Mouse (Mus musculus) limb, embryonic 12.5 days (tissue): ENCODE results near the gene C2cd3. TPM values are rescaled to one million over a fixed set of nuclear protein-coding genes. Genes with fewer than 3 reads are reported as not detected.
"Not testable (repeated sequence)": the region's sequence is repeated elsewhere in the genome, so short reads cannot be mapped to it uniquely, and the experiment has no call there.

Source experiments
- ATAC-seq: fragments of 200-750 bp; cut with Nextera tagmentation; 2 replicates; pipeline ENCODE4 v1.8.0; 2017; ENCODE audit warnings: low read depth, moderate TSS enrichment; ENCODE audit not compliant: insufficient number of reproducible peaks, insufficient read depth, low FRiP score, low TSS enrichment
- H3K27ac ChIP-seq: fragments of 300-500 bp; sonication (generic); 2 replicates; pipeline ENCODE4 v1.5.1; 2016; ENCODE audit warnings: mild to moderate bottlenecking, moderate library complexity
- H3K27me3 ChIP-seq: fragments of 300-500 bp; sonication (generic); 2 replicates; pipeline ENCODE4 v1.6.1; 2016; ENCODE audit warnings: mild to moderate bottlenecking, moderate library complexity
- H3K36me3 ChIP-seq: fragments of 300-500 bp; sonication (generic); 2 replicates; pipeline ENCODE4 v1.6.1; 2016; ENCODE audit warnings: mild to moderate bottlenecking, moderate library complexity
- H3K4me1 ChIP-seq: fragments of 300-500 bp; sonication (generic); replicated peaks from 2 replicates; pipeline ENCODE4 v1.6.1; 2016
- H3K4me2 ChIP-seq: fragments of 300-500 bp; sonication (generic); 2 replicates; pipeline ENCODE4 v1.6.1; 2016; ENCODE audit warnings: mild to moderate bottlenecking, moderate library complexity
- H3K4me3 ChIP-seq: fragments of 300-500 bp; sonication (generic); replicated peaks from 2 replicates; pipeline ENCODE4 v1.5.1; 2016; ENCODE audit warnings: mild to moderate bottlenecking
- H3K9ac ChIP-seq: fragments of 300-500 bp; sonication (generic); replicated peaks from 2 replicates; pipeline ENCODE4 v1.6.1; 2016; ENCODE audit warnings: mild to moderate bottlenecking, moderate library complexity
- H3K9me3 ChIP-seq: fragments of 300-500 bp; sonication (generic); 2 replicates; pipeline ENCODE4 v1.6.1; 2016; ENCODE audit warnings: mild to moderate bottlenecking, moderate library complexity
- WGBS: fragments of 180-500 bp; shearing (Covaris S2); methylation state at CpG from one replicate; pipeline ENCODE4 v1.1.7; 2016; 5-methylcytosine and 5-hydroxymethylcytosine counted together
- polyA plus RNA-seq: library from polyadenylated mRNA; unstranded; fragments of >200 nt; fragmentation: Nextera tagmentation; extraction: Ambion mirVana; gene quantifications from 2 replicates; pipeline ENCODE4 v1.2.1, GENCODE M21; 2016

The C2cd3 gene
- polyA plus RNA-seq, 1 experiment from 2014 or later: 37.7 TPM

- Histone ChIP-seq H3K36me3 (peaks cover 52% of the 10 kb centered on the region), H3K27ac (no peak overlapping the region), H3K27me3 (no peaks in the 10 kb centered on the region), H3K4me2 (no peak overlapping the region), H3K9ac (no peak overlapping the region), H3K4me1 (no peaks in the 10 kb centered on the region), H3K9me3 (no peaks in the 10 kb centered on the region), H3K4me3 (no peak overlapping the region)
- no peak for ATAC-seq
- 87% methylated on average over 11 of the region's 11 CpGs for WGBS
These were observed 98.9 kb downstream of the C2cd3 start for GRCm38 (mm10) chr7:100470796-100471406.

DNA sequence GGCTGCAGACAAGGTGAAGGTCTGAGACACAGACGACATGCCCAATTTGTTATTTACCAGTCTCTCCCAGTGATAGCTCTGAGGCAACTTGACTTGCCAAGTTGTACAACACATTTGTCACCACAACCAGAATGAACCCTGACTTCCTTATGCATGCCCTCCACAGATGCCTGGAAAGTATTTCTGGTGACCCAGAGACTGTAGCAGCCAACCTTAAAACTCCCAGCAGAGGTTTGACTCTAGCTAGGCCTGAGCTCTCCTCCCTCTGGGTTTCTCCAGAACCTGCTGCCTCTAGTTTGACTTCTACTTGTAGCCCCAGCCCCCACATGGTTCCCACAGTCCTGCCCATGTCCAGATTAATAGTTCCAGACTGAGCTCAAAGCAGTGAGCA is 99.4 kb downstream of the C2cd3 start:
- H3K4me1 ChIP-seq: no peaks in the 10 kb centered on the region
- H3K9me3 ChIP-seq: no peaks in the 10 kb centered on the region
- H3K9ac ChIP-seq: no peak overlapping the region
- no peak overlapping the region for H3K4me2 ChIP-seq
- no peaks in the 10 kb centered on the region for H3K27me3 ChIP-seq
- 82% methylated on average over 1 of the region's 1 CpGs for WGBS
- H3K36me3 ChIP-seq: peaks cover 46% of the 10 kb centered on the region
- H3K4me3 ChIP-seq: no peak overlapping the region
- no peak for ATAC-seq
- H3K27ac ChIP-seq: no peak overlapping the region

DNA sequence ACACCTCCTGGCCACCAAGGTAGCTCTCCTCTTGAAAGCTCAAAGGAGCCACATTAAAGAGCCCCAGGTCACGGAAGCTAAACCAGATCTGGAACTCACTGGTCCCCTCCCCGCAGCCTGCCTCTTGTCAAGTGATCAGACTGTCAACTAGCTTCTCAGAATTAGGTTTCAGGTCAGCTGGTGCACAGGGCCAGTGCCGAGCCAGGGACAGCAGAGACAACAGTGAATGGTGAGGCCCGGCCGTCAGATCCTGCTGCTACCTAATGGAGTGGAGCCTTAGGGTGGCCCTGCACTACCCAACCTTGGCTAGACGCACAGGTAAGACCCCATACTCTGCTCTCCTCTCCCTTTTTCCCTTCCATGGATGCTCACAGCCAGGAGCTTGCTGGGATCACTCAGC is 100.7 kb downstream of the C2cd3 start, which contains the start of gene Ucp3:
Gene Ucp3, plus strand, starts transcription at position 214 of the 400 bp plus-strand sequence.
- no peak within 1 kb of the TSS for H3K4me3 ChIP-seq
- H3K9me3 ChIP-seq: no peaks in the 10 kb centered on the region
- H3K4me2 ChIP-seq: no peak within 1 kb of the TSS
- H3K27me3 ChIP-seq: no peaks in the 10 kb centered on the region
- peaks cover 34% of the 10 kb centered on the region for H3K36me3 ChIP-seq
- H3K4me1 ChIP-seq: no peaks in the 10 kb centered on the region
- no peak within 1 kb of the TSS for H3K9ac ChIP-seq
- no peak within 1 kb of the TSS for H3K27ac ChIP-seq
- 82% methylated on average over 6 of the region's 6 CpGs for WGBS
- ATAC-seq: no peak; the same call in 1 of the 2 replicates

DNA sequence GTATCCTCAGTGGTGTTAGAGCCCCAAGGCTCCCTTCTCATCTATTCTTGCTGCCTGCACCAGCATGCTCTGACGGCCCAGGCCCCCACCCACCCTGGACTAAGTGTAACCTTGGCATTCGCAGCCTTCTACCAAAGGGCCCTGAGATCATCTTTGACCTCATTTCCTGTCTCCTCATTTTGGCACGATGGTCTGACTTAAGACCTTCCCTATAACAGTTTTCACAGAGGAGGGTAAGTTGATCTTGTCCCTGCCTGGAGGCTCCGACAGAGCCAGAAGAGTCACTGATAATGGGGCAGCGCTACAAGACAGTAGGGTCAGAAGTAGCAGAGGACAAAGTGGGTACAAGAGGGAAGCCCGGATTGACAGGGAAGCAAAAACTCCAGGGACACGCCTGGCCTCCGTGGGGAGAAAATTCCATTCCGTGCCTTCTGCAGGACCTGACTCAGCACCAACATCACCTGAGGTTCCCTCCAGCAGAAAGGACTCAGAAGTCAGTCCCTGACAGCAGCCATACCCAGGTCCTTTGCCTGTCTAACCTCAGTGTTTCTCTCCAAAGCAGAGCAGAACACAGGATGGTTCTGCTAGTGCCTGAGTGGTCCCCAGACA is 101.9 kb downstream of the C2cd3 start:
- Histone ChIP-seq H3K27me3 (no peaks in the 10 kb centered on the region), H3K36me3 (peaks cover 25% of the 10 kb centered on the region), H3K9ac (no peak overlapping the region), H3K4me3 (no peak overlapping the region), H3K4me1 (no peaks in the 10 kb centered on the region), H3K9me3 (no peaks in the 10 kb centered on the region), H3K4me2 (no peak overlapping the region), H3K27ac (no peak overlapping the region)
- ATAC-seq: no peak
- 81% methylated on average over 9 of the region's 9 CpGs for WGBS

DNA sequence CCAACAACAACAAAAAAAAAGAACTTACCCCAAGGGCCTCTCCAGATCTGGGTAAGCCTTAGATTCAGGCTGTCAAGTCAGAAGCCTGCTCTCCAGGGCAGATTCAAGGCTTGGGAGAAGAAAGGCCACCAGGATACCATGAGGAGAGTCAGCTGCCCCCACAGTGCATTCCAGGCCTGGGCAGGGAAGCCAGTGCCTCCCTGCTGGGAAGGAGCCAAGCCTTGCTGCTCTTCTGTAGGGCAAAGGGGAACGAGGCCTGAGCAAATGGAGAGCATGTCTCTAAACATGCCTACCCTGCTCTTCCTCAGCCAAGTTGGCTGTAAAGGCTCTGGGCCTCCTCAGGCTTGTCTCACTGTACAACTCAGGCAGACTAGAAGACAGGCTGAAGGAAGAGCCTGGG is 102.6 kb downstream of the C2cd3 start:
- no peak for ATAC-seq
- H3K4me3 ChIP-seq: no peak overlapping the region
- WGBS: 63% methylated on average over 1 of the region's 1 CpGs

GRCm38 (mm10) chr7:100479100-100479822 is 107.2 kb downstream of the C2cd3 start:
- Histone ChIP-seq H3K9me3 (no peaks in the 10 kb centered on the region), H3K27me3 (no peaks in the 10 kb centered on the region), H3K4me2 (no peak overlapping the region), H3K36me3 (no peaks in the 10 kb centered on the region), H3K4me1 (no peaks in the 10 kb centered on the region), H3K4me3 (no peak overlapping the region), H3K9ac (no peak overlapping the region), H3K27ac (no peak overlapping the region)
- ATAC-seq: no peak
- 78% methylated on average over 20 of the region's 20 CpGs for WGBS

More for the DNA sequence above, 102.6 kb downstream of the C2cd3 start:
- H3K27ac ChIP-seq: no peak overlapping the region
- H3K27me3 ChIP-seq: no peaks in the 10 kb centered on the region
- peaks cover 17% of the 10 kb centered on the region for H3K36me3 ChIP-seq
- no peaks in the 10 kb centered on the region for H3K4me1 ChIP-seq
- no peak overlapping the region for H3K9ac ChIP-seq
- no peak overlapping the region for H3K4me2 ChIP-seq
- no peaks in the 10 kb centered on the region for H3K9me3 ChIP-seq

- Histone ChIP-seq H3K9ac (no peak overlapping the region), H3K27ac (no peak overlapping the region), H3K4me3 (no peak overlapping the region), H3K36me3 (no peaks in the 10 kb centered on the region), H3K4me2 (no peak overlapping the region), H3K27me3 (no peaks in the 10 kb centered on the region), H3K4me1 (no peaks in the 10 kb centered on the region), H3K9me3 (no peaks in the 10 kb centered on the region)
- no peak for ATAC-seq
- 74% methylated on average over 15 of the region's 15 CpGs for whole genome bisulfite sequencing
These were observed 107.8 kb downstream of the C2cd3 start for GRCm38 (mm10) chr7:100479823-100480164.

GRCm38 (mm10) chr7:100480175-100480574 is 108.1 kb downstream of the C2cd3 start:
- H3K27ac ChIP-seq: no peak overlapping the region
- H3K36me3 ChIP-seq: no peaks in the 10 kb centered on the region
- no peaks in the 10 kb centered on the region for H3K9me3 ChIP-seq
- no peak overlapping the region for H3K4me3 ChIP-seq
- no peak overlapping the region for H3K9ac ChIP-seq
- WGBS: 83% methylated on average over 17 of the region's 17 CpGs
- H3K4me1 ChIP-seq: no peaks in the 10 kb centered on the region
- no peak overlapping the region for H3K4me2 ChIP-seq
- ATAC-seq: no peak
- no peaks in the 10 kb centered on the region for H3K27me3 ChIP-seq

GRCm38 (mm10) chr7:100482046-100482445 is 110.0 kb downstream of the C2cd3 start:
- H3K4me3 ChIP-seq, H3K36me3 ChIP-seq, H3K9ac ChIP-seq, H3K4me2 ChIP-seq, H3K27me3 ChIP-seq, ATAC-seq, H3K27ac ChIP-seq, H3K9me3 ChIP-seq, H3K4me1 ChIP-seq: not testable (repeated sequence)
- 78% methylated on average over 2 of the region's 2 CpGs for WGBS

- Histone ChIP-seq H3K36me3 (no peaks in the 10 kb centered on the region), H3K27ac (no peak overlapping the region), H3K9me3 (no peaks in the 10 kb centered on the region), H3K4me2 (no peak overlapping the region), H3K27me3 (no peaks in the 10 kb centered on the region), H3K9ac (no peak overlapping the region), H3K4me3 (no peak overlapping the region), H3K4me1 (no peaks in the 10 kb centered on the region)
- ATAC-seq: no peak
- WGBS: 83% methylated on average over 5 of the region's 5 CpGs
These were observed 112.5 kb downstream of the C2cd3 start for GRCm38 (mm10) chr7:100484493-100484892.

- Histone ChIP-seq H3K4me3 (no peak overlapping the region), H3K9me3 (no peaks in the 10 kb centered on the region), H3K36me3 (no peaks in the 10 kb centered on the region), H3K27ac (no peak overlapping the region), H3K9ac (no peak overlapping the region), H3K4me2 (no peak overlapping the region), H3K4me1 (peaks cover 4% of the 10 kb centered on the region; the same call in 1 of the 2 replicates), H3K27me3 (no peaks in the 10 kb centered on the region)
- 68% methylated on average over 2 of the region's 2 CpGs for WGBS
- no peak for ATAC-seq
These were observed 115.3 kb downstream of the C2cd3 start for GRCm38 (mm10) chr7:100487301-100487700.
